ENCODE assay signal across 8 mouse cellular contexts in the genomic region with DNA sequence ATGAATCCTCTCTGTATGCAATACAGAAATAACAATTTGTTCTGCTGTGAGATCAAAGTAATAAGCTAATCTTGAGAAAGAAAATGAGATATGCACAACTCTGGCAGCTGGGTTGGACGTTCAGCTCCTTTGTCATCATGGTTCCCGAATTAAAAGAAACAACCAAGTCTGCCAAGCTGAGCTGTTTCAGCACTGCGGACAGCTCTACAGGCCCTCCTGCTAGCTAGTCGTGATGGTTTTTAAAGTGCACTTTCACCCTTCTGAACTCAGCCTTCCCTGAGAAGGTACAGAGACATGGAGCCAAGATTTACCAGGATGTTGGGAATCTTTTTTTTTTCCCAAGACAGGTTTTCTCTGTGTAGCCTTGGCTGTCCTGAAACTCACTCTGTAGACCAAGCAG. TPM values are rescaled to one million over a fixed set of nuclear protein-coding genes. Genes with fewer than 3 reads are reported as not detected.
DNase-seq lines count a peak whose midpoint lies in the region; ATAC-seq lines count a peak whose summit lies in the region.

No protein-coding gene starts in this region.

- peaks cover 3% of the 10 kb centered on the region; the same call in 1 of the 2 replicates for H3K4me1 ChIP-seq in forebrain, embryonic 12.5 days

- no peak overlapping the region for H3K4me3 ChIP-seq in forebrain, embryonic 12.5 days (replicated peaks)

- no peak overlapping the region for H3K27ac ChIP-seq in forebrain, embryonic 12.5 days

- no peaks in the 10 kb centered on the region for H3K27me3 ChIP-seq in forebrain, embryonic 12.5 days

- DNase-seq in heart, postnatal 4 days, result peak; percentile 52
- no peak for DNase-seq in heart, adult 8-10 months (ENCODE audit: low spot score)
- DNase-seq in thymus, postnatal 4 days, result peak; percentile 58
- DNase-seq in thymus, adult 18-20 months, result no peak
- DNase-seq in yolk sac, embryonic 10.5 days (ENCODE audit: low spot score), result peak; percentile 33
- no peak for DNase-seq in cerebellum, postnatal 36 days

- 12% methylated on average over 4 of the region's 4 CpGs for WGBS in forebrain, embryonic 12.5 days

- peak; percentile 50; the same call in 1 of the 2 replicates for ATAC-seq in granulocyte monocyte progenitor cell, adult 5-6 weeks (replicated peaks; ENCODE audit: poor library complexity, severe bottlenecking)
- ATAC-seq in forebrain, embryonic 12.5 days (ENCODE audit: low FRiP score), result no peak

- no peaks in the 10 kb centered on the region for H3K36me3 ChIP-seq in forebrain, embryonic 12.5 days (replicated peaks)

- no peaks in the 10 kb centered on the region for H3K9me3 ChIP-seq in forebrain, embryonic 12.5 days

- no peak overlapping the region for H3K9ac ChIP-seq in forebrain, embryonic 12.5 days

- no peak overlapping the region for H3K4me2 ChIP-seq in forebrain, embryonic 12.5 days

RNA-seq across cellular contexts. Expression of a gene that starts 30.0 kb away (rescaled TPM):
- total RNA-seq in heart, postnatal 4 days (2021), result 100 to 1,000 TPM; 146 to 149 TPM
- total RNA-seq in heart, adult 8-10 months (2022), result 100 to 1,000 TPM; 129 to 143 (median 135) TPM
- 48.6 and 51.2 TPM in 2 replicates for total RNA-seq in granulocyte monocyte progenitor cell, adult 5-6 weeks (2014; fragmentation: Nextera tagmentation)
- total RNA-seq in granulocyte monocyte progenitor cell, adult 5-6 weeks (2017), result 76.4 and 80.7 TPM in 2 replicates
- polyA plus RNA-seq in forebrain, embryonic 12.5 days (2016; fragmentation: Nextera tagmentation; extraction: Ambion mirVana), result 49.3 and 52.8 TPM in 2 replicates

Comparison
In these comparisons a context has a peak if more than half of its experiments do, and no peak if none do; other contexts are left out.
1. DNase-seq: peak in heart, postnatal 4 days (single experiment), thymus, postnatal 4 days (single experiment) and yolk sac, embryonic 10.5 days (single experiment); none in heart, adult 8-10 months (single experiment), thymus, adult 18-20 months (0 of 2) and cerebellum, postnatal 36 days (0 of 2).